Mouse (Mus musculus): ENCODE data around the gene Erich2. TPM values are rescaled to one million over a fixed set of nuclear protein-coding genes. Genes with fewer than 3 reads are reported as not detected.

The Erich2 gene
- total RNA-seq (2023): not detected

GRCm38 (mm10) chr2:70508496-70508895, at the start of gene Erich2:
TSS of gene Erich2 (plus strand) at chr2:70508819.

GRCm38 (mm10) chr2:70552772-70553171, 44.2 kb downstream of the Erich2 start, which contains the start of gene Gad1:
TSS of gene Gad1 (plus strand) at chr2:70553072.

Other genes with a start within 250 kb of the Erich2 start
- gene Sp5, start 33.9 kb upstream of the Erich2 start, total RNA-seq (2023): not detected
- under 1 TPM in 1 of 2 experiments, not detected in 1; 0.47 TPM for gene Gad1, start 44.3 kb downstream of the Erich2 start, total RNA-seq (2023)
- 10 to 100 TPM; 51.0 to 58.9 TPM for gene Gorasp2, start 152.8 kb downstream of the Erich2 start, total RNA-seq (2023)
- not detected for gene Gm26558, start 153.3 kb downstream of the Erich2 start, total RNA-seq (2023)

All from neutrophil, adult 59 days (primary cell).